Mouse (Mus musculus) brain, adult 2 months (tissue): ENCODE measurements around the gene Atad3a.

ENCODE experiments used
- DNase-seq: peaks from one replicate; pipeline ENCODE4 v3.0.0; 2011; ENCODE audit warnings: low read depth, low spot score

Gene Atad3a

GRCm38 (mm10) chr4:155739152-155739551 lies 21.7 kb downstream of the Atad3a start:
- no peak for DNase-seq

DNA sequence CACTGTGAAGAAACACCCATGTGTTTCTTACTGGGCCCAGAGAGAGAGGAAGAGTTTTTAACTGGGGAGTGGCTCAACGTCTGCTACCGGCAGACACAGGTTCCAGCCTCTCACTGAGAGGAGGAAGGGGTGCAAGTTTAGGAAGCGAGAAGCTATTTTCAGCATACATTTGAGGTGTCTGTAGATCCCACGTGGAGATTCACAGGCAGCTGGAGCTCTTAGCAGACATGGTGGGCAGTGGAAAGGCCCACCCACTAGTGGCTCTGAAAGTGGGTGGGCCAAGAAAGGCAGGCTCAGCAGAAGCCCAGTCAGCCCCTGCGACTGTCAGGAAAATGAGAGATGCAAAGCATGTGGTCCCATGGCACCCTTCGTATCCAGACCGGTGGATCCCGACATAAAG lies 22.6 kb downstream of the Atad3a start:
- peak; percentile 83 for DNase-seq

DNA sequence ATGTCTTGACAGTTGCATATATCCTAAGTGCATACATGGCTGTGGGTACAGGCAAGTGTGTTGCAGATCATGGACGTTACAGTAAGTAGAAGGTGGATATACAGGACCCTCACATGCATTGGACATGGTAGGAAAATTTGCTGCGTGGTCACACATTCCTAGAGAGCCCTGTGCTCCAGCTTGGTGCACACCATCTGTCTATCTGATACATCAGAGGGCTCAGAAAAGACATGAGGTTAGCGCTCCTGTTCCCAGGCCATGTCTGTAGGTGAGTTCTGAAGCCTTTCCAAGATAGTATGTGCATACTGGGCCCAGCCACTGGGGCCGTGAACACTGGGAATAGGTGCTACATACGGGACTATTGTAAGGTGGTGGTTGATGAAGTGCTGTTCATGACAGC lies 24.5 kb downstream of the Atad3a start:
- DNase-seq: peak; percentile 26

DNA sequence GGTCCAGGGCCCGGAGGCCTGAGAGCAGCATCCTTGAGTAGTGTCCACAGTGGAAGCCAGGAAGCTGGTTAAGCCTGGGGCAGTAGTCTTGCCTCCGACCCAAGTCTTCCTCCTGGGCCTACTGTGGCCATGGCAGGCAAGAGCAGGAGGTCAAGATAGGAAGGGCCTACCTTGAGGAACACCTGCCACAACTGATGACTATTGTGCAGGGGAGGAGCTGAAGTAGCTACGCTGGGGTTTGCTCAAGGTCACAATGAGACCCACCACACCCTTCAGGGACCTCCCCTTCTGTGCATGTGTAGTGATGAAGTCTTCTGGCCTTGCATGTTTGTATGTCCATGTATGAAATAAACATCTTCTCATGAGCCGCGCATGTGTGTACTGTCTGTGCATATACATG lies 25.1 kb downstream of the Atad3a start:
- peak; percentile 42 for DNase-seq

DNA sequence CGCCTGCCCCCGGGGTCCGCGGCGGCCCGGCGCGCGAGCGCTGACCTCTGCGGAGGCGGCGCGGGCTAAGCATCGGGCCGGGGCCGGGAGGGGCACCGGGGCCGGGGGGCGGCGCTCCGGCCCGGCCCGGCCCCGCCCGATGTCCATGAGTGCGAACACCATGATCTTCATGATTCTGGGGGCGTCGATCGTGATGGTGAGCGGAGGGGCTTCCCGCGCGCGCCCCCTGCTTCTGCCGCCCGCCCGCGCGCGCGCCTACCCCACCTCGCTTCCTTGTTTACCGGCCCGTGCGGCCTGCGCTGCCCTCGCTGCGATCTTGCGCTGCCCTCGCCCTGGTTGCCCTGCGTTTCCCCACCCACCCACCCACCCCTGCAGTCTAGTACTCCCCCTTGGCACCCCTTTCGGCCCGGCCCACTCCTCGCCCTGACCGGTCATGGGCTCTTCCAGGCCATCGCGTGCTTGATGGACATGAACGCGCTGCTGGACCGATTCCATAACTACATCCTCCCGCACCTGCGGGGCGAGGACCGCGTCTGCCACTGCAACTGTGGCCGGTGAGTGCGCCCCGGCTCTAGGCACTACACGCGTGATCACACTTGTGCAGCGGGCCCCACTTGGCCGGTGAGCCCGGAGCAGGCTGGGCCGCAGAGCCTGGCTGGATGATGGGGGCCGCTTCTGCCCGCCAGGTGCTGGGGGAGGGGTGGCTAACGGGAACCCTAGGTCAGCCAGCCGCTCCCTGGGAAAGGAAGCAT lies 25.8 kb downstream of the Atad3a start:
- DNase-seq: peak; percentile 87

DNA sequence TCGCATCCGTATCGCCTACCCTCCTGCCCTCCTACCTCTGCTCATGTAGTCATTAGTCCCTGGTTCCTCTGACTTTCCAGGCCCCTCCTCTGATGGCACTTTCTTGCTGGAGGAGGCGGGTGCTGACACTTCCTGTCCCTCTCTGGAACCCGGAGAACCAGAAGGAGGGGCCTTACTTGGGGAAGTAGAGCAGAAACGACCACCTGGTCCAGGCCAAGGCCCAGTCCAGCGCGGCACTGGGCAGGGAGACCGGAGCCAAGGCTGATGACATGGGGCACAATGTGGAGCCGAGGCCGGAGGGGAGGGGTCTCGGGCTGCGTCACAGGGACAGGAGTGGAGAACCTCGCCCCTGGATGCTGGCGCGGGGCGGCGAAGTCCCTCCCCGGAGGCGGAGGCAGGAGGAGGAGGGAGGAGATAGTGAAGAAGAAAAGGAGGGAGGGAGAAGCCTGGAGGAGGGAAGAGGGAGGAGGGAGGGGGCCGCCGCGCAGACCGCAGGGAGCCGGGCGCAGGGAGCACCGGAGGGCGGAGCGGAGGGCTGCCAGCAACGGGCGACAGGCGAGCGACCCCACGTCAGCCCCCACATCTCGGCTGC lies 26.4 kb downstream of the Atad3a start, which contains the start of gene Tmem240:
Gene Tmem240, plus strand, starts transcription at position 451 of the 592 bp plus-strand sequence.
- peak; percentile 97 for DNase-seq

- no peak for DNase-seq
Observed at GRCm38 (mm10) chr4:155733267-155733666, 27.6 kb downstream of the Atad3a start.

GRCm38 (mm10) chr4:155727993-155728392 lies 32.9 kb downstream of the Atad3a start:
- DNase-seq: no peak

DNA sequence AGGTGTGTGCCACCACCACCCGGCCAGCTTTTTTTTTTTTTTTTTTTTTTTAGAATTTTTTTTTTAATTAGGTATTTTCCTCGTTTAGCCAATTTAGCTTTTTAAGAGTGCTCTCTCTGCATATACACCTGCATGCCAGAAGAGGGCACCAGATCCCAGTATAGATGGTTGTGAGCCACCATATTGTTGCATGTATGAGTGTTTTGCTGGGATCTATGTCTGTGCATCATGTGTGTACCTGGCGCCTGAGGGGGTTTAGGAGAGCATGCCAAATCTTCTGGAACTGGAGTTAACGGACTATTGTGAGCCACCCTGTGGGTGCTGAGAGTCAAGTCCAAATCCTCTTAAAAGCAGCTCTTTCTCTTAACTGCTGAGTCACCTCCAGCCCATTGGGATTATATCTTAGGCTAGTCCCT lies 39.2 kb downstream of the Atad3a start:
- DNase-seq: peak; percentile 62

DNA sequence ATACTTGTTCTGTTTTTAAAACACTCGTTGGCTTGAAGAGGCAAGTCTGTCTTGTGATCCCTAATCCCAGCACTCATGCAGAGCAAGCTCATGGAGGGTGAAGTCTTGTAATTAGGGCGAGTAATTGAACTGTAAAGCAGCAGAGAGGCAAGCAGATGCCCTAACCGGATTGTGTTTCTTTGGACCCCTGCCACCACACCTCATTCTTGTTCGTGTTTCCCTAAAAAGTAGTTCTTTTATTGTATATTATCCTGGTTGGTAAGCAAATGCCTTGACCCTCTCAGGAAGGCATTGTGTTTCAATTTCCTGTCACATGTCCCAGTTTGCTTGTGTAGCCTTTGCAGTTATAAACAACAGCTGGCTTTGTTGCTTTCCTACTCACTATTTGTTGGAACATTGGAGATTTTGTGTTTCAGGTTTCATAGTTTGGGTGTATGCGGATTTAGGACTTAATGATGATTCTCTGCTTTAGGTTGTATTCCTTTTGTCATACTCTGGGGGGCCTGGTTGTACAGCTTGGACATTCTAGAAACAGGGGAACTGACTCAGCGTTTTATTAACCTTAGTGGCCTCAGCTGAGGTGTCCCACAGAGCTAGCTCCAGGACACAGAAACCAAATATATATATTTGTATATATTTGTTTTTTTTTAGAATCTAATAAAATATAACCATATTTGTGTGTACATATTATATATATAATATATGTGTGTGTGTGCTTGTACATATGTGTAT lies 50.2 kb downstream of the Atad3a start:
- DNase-seq: peak; percentile 59

- DNase-seq: peak; percentile 47
Observed at GRCm38 (mm10) chr4:155708988-155709387, 51.9 kb downstream of the Atad3a start.

GRCm38 (mm10) chr4:155708582-155708981 lies 52.3 kb downstream of the Atad3a start:
- peak; percentile 29 for DNase-seq

GRCm38 (mm10) chr4:155705592-155705929 lies 55.3 kb downstream of the Atad3a start:
- DNase-seq: peak; percentile 17

DNA sequence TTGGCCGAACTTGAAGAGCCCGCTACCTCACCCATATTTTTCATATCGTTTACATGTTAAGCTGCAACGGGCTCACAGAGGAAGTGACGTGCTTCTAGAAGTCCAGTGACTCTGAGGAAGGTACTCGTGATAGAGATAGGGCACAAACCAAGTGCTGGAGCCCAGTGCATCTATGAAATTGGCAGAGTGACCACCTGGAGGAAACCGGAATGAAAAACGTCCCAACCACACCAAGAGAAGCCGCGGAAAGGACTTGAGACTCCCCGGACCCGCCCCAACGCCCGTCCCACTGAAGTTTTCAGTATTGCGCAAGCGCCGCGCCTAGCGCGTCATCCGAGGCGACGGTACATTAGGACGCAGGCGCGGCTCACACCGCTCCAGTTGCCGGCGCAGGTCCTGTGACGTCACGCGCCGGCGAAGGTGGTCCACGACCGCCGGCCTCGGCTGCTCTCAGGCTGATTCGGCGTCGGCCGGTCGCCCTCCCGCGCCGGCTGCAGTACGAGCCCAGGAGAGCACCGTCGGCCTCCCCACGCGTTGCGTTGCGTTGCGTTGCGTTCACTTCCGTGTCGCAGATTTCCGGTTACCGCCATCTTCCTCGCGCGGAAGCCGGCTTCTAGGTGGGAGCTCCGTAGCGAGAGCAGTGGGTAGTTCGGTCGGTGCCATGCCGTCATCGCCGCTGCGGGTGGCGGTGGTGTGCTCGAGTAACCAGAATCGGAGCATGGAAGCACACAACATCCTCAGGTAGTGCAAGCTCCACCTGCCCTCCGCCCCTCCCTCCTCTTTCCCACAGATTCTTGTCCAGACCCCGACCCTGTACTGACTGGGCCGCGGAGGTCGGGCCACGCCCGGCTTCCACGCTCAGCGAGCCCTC lies 55.9 kb downstream of the Atad3a start, which contains the start of gene Ssu72:
Gene Ssu72, plus strand, starts transcription at position 80 of the 871 bp plus-strand sequence.
- DNase-seq: peak; percentile 97

GRCm38 (mm10) chr4:155703425-155703929 lies 57.4 kb downstream of the Atad3a start:
- DNase-seq: no peak

- DNase-seq: peak; percentile 73
Observed at GRCm38 (mm10) chr4:155700425-155700824, 60.5 kb downstream of the Atad3a start.

- peak; percentile 91 for DNase-seq
Observed at GRCm38 (mm10) chr4:155696261-155697255, 64.3 kb downstream of the Atad3a start.

DNA sequence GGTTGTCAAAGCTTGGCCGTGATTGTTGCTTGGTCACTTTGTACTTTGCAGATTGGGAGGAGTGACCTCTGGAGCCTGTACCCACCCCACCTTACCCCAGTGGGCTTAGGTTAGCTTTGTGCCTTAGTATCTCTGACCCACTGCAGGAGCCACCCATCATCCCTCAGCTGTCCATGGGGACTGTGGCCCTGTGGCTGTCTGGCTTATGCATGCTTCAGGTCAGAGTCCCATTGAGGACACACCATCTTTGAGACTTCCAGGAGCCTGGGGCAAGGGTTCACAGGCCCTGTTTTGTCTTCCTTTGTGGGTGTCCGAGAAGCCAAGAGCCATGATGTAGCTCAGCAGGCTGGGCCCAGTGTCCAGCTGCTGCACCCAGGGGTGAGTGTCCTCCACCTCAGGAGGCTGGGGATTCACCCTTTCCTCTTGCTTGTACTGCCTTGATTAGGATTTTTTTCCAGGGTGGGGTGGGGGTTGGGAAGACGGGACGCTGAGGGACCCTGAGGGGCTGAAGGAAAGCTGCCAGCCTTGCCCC lies 65.3 kb downstream of the Atad3a start:
- DNase-seq: no peak

- DNase-seq: peak; percentile 93
Observed at GRCm38 (mm10) chr4:155694482-155695401, 66.2 kb downstream of the Atad3a start.
